Mouse (Mus musculus) forebrain, postnatal 0 days (tissue): Measurements from ENCODE around the gene Prdx1. TPM values are rescaled to one million over a fixed set of nuclear protein-coding genes. Genes with fewer than 3 reads are reported as not detected.
A peak's percentile ranks its signal among the peaks of the same experiment; 100 is the strongest.

Source experiments
- ATAC-seq: fragments of 200-750 bp; cut with Nextera tagmentation; 2 replicates; pipeline ENCODE4 v1.8.0; 2017; ENCODE audit warnings: mild to moderate bottlenecking, moderate library complexity
- DNase-seq: peaks from one replicate; pipeline ENCODE4 v3.0.0-alpha.2; 2015
- H3K27ac ChIP-seq: fragments of 300-500 bp; sonication (generic); 2 replicates; pipeline ENCODE4 v1.5.1; 2014; ENCODE audit warnings: low read depth, mild to moderate bottlenecking, antibody characterized with exemption, low read length, moderate library complexity, mixed read lengths
- H3K27me3 ChIP-seq: fragments of 300-500 bp; sonication (generic); 2 replicates; pipeline ENCODE4 v1.6.1; 2014; ENCODE audit warnings: mild to moderate bottlenecking, low read length, mixed read lengths; ENCODE audit not compliant: insufficient read depth
- H3K36me3 ChIP-seq: fragments of 300-500 bp; sonication (generic); 2 replicates; pipeline ENCODE4 v1.6.1; 2014; ENCODE audit warnings: mild to moderate bottlenecking, moderate library complexity; ENCODE audit not compliant: insufficient read depth
- H3K4me1 ChIP-seq: fragments of 300-500 bp; sonication (generic); 2 replicates; pipeline ENCODE4 v1.6.1; 2014; ENCODE audit warnings: antibody characterized with exemption; ENCODE audit not compliant: insufficient read depth
- H3K4me2 ChIP-seq: fragments of 300-500 bp; sonication (generic); 2 replicates; pipeline ENCODE4 v1.6.1; 2014; ENCODE audit warnings: low read depth, mild to moderate bottlenecking, moderate library complexity
- H3K4me3 ChIP-seq: fragments of 300-500 bp; sonication (generic); 2 replicates; pipeline ENCODE4 v1.5.1; 2014; ENCODE audit warnings: low read depth, low read length, mixed read lengths
- H3K9ac ChIP-seq: fragments of 300-500 bp; sonication (generic); 2 replicates; pipeline ENCODE4 v1.6.1; 2014; ENCODE audit warnings: mild to moderate bottlenecking
- H3K9me3 ChIP-seq: fragments of 300-500 bp; sonication (generic); 2 replicates; pipeline ENCODE4 v1.6.1; 2016; ENCODE audit warnings: low read length
- CTCF ChIP-seq: sonication (generic); IDR thresholded peaks from 2 replicates; pipeline ENCODE4 v1.5.1; 2016; ENCODE audit warnings: antibody characterized with exemption, control low read depth, low read depth
- WGBS: fragments of 180-500 bp; shearing (Covaris S2); extraction: QIAGEN DNeasy Blood & Tissue Kit; methylation state at CpG from one replicate; pipeline ENCODE4 v1.1.7; 2014; 5-methylcytosine and 5-hydroxymethylcytosine counted together
- polyA plus RNA-seq: library from polyadenylated mRNA; unstranded; fragments of >200 nt; fragmentation: Nextera tagmentation; extraction: Ambion mirVana; gene quantifications from 2 replicates; pipeline ENCODE4 v1.2.1, GENCODE M21; 2015
- total RNA-seq: library from RNA; depleted of rRNA; stranded (reverse); fragments of >200 nt; gene quantifications from 2 replicates; pipeline ENCODE4 v1.2.3, GENCODE M21; 2014

The Prdx1 gene
- total and polyA plus RNA-seq, 2 experiments from 2014 or later, result 204 to 593 TPM

- Histone ChIP-seq H3K9me3 (no peaks in the 10 kb centered on the region), H3K9ac (no peak overlapping the region), H3K27me3 (no peaks in the 10 kb centered on the region), H3K36me3 (peaks cover 45% of the 10 kb centered on the region), H3K4me1 (no peaks in the 10 kb centered on the region), H3K4me2 (no peak overlapping the region), H3K27ac (no peak overlapping the region), H3K4me3 (no peak overlapping the region)
- no peak for TF ChIP-seq CTCF
- no peak for ATAC-seq
- no peak for DNase-seq
- WGBS, result 88% methylated on average over 2 of the region's 2 CpGs
Observed at GRCm38 (mm10) chr4:116692146-116692545, 6.8 kb downstream of the Prdx1 start.

DNA sequence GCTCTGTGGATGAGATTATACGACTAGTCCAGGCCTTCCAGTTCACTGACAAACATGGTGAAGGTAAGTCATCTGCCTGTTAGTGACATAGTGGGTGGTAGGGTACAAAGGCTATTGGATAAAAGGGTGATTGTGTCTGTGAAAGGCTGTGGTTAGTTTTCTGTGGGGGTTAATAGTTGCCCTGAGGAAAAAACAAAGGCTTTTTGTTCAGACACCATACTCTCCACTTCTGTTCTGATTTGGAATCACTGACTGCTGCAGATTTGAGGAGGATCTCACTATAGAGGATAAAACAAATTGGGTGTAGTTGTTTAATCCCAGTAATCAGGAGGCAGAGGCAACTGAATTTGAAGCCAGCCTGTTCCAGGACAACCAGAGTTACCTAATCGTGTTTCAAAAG lies 8.4 kb downstream of the Prdx1 start:
- no peaks in the 10 kb centered on the region for H3K27me3 ChIP-seq
- DNase-seq (no peak), ATAC-seq (no peak)
- 79% methylated on average over 2 of the region's 2 CpGs for WGBS
- H3K9me3 ChIP-seq, result no peaks in the 10 kb centered on the region
- no peaks in the 10 kb centered on the region for H3K4me1 ChIP-seq
- H3K4me2 ChIP-seq, result no peak overlapping the region
- no peak for TF ChIP-seq CTCF
- H3K9ac ChIP-seq, result no peak overlapping the region
- H3K27ac ChIP-seq, result no peak overlapping the region
- no peak overlapping the region for H3K4me3 ChIP-seq
- peaks cover 51% of the 10 kb centered on the region for H3K36me3 ChIP-seq

GRCm38 (mm10) chr4:116698693-116699342 lies 13.5 kb downstream of the Prdx1 start:
- ATAC-seq (no peak), DNase-seq (no peak)
- Histone ChIP-seq H3K4me1 (no peaks in the 10 kb centered on the region), H3K9ac (no peak overlapping the region), H3K9me3 (no peaks in the 10 kb centered on the region), H3K27me3 (no peaks in the 10 kb centered on the region), H3K4me2 (no peak overlapping the region), H3K27ac (no peak overlapping the region), H3K36me3 (peaks cover 36% of the 10 kb centered on the region), H3K4me3 (no peak overlapping the region)
- 58% methylated on average over 2 of the region's 2 CpGs for WGBS
- no peak for TF ChIP-seq CTCF

GRCm38 (mm10) chr4:116700964-116701363 lies 15.6 kb downstream of the Prdx1 start:
- Histone ChIP-seq H3K4me3 (no peak overlapping the region), H3K27me3 (no peaks in the 10 kb centered on the region), H3K4me2 (no peak overlapping the region), H3K36me3 (peaks cover 22% of the 10 kb centered on the region), H3K9ac (no peak overlapping the region), H3K4me1 (no peaks in the 10 kb centered on the region), H3K9me3 (no peaks in the 10 kb centered on the region), H3K27ac (no peak overlapping the region)
- DNase-seq (no peak), ATAC-seq (no peak)
- no peak for TF ChIP-seq CTCF
- WGBS, result 89% methylated on average over 1 of the region's 1 CpGs

DNA sequence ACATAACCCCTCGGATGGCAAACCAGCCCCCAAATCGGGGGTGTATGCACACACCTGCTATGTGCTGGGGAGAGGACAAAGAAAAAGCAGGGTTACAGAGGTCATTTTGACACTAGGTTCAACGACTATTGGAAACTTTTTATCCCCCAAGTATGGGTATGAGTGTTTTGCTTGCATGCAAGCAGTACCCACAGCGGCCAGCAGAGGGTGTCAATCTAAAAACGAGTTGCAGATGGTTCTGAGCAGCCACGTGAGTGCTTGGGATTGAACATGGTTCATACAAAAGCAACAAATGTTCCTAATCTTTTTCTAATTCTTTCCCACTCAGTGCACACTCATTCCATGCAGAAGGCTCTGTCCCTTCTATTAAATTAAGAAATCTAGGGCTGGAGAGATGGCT lies 18.5 kb downstream of the Prdx1 start:
- Histone ChIP-seq H3K9ac (no peak overlapping the region), H3K36me3 (peaks cover 9% of the 10 kb centered on the region), H3K27me3 (no peaks in the 10 kb centered on the region), H3K4me3 (no peak overlapping the region), H3K27ac (no peak overlapping the region), H3K4me1 (no peaks in the 10 kb centered on the region), H3K4me2 (no peak overlapping the region), H3K9me3 (no peaks in the 10 kb centered on the region)
- peak; percentile 74 for TF ChIP-seq CTCF
- 33% methylated on average over 6 of the region's 6 CpGs for WGBS
- ATAC-seq, result no peak
- peak; percentile 70 for DNase-seq

- H3K4me2 ChIP-seq, result peak overlapping the region; percentile 56
- ATAC-seq, result no peak
- H3K9me3 ChIP-seq, result no peaks in the 10 kb centered on the region
- no peaks in the 10 kb centered on the region for H3K4me1 ChIP-seq
- H3K36me3 ChIP-seq, result peaks cover 4% of the 10 kb centered on the region
- peak overlapping the region; percentile 59 for H3K9ac ChIP-seq
- peak overlapping the region; percentile 59 for H3K4me3 ChIP-seq
- TF ChIP-seq CTCF, result no peak
- DNase-seq, result no peak
- H3K27ac ChIP-seq, result peak overlapping the region; percentile 65; the same call in 1 of the 2 replicates
- 16% methylated on average over 9 of the region's 9 CpGs for WGBS
- no peaks in the 10 kb centered on the region for H3K27me3 ChIP-seq
Observed at GRCm38 (mm10) chr4:116707666-116708065, 22.3 kb downstream of the Prdx1 start.

DNA sequence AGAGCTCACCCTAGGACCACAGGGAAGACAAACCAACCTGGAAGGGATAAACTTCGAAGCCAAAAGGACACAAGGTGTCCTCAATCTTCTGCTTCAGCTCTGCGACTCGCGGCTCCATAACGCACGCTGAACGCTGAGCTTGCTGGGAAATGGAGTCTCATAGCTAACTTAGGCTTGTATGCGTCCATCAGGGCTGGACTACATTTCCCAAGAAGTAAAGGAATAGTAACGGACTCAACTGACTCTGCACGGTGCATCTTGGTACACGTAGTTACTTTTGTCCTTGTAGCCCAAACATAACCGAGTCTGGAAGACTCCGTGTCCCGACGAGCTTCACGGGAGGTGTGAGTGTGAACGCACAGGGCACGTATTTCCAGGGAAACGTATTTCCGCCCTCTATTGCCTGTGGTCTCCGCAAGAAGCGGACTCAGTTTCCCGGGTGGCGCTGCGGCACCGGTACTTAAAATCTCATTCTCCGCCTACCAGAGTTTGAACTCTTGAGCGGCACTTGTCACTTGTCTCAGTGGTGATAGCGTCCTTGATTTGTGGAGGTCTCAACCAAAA lies 22.9 kb downstream of the Prdx1 start, which contains the start of the genes Mmachc and Ccdc163:
TSS of gene Mmachc (minus strand) at position 206 of the 564 bp plus-strand sequence.
TSS of gene Ccdc163 (plus strand) at position 309 of the 564 bp plus-strand sequence.
- peaks cover 4% of the 10 kb centered on the region for H3K36me3 ChIP-seq
- H3K4me2 ChIP-seq, result peak within 1 kb of the TSS; percentile 65
- no peaks in the 10 kb centered on the region for H3K9me3 ChIP-seq
- peak; percentile 58 for TF ChIP-seq CTCF
- ATAC-seq (peak; percentile 99), DNase-seq (peak; percentile 97)
- no peaks in the 10 kb centered on the region for H3K4me1 ChIP-seq
- peak within 1 kb of the TSS; percentile 59 for H3K9ac ChIP-seq
- H3K27ac ChIP-seq, result peak within 1 kb of the TSS; percentile 65; the same call in 1 of the 2 replicates
- under 1% methylated on average over 29 of the region's 29 CpGs for whole genome bisulfite sequencing
- no peaks in the 10 kb centered on the region for H3K27me3 ChIP-seq
- H3K4me3 ChIP-seq, result peak within 1 kb of the TSS; percentile 59
